In genomic region chr17:84190885-84191284, GRCm38 (mm10) we compare ENCODE assay signal across 8 mouse cellular contexts. TPM values are rescaled to one million over a fixed set of nuclear protein-coding genes. Genes with fewer than 3 reads are reported as not detected.
DNase-seq lines count a peak whose midpoint lies in the region; ATAC-seq lines count a peak whose summit lies in the region.

No protein-coding gene starts in this region.

- no peaks in the 10 kb centered on the region for H3K9me3 ChIP-seq in limb, embryonic 11.5 days (ENCODE audit: control insufficient read depth, low read length)

- H3K4me1 ChIP-seq in limb, embryonic 11.5 days (ENCODE audit: control insufficient read depth, insufficient read depth, low read length), result peaks cover 17% of the 10 kb centered on the region

- H3K36me3 ChIP-seq in limb, embryonic 11.5 days (ENCODE audit: control insufficient read depth, insufficient read depth, low read length), result peaks cover 10% of the 10 kb centered on the region

- no peak overlapping the region for H3K4me3 ChIP-seq in limb, embryonic 11.5 days (ENCODE audit: low read depth, low read length)

- no peaks in the 10 kb centered on the region for H3K27me3 ChIP-seq in limb, embryonic 11.5 days (ENCODE audit: control insufficient read depth, insufficient read depth, low read length)

- H3K27ac ChIP-seq in limb, embryonic 11.5 days (replicated peaks; ENCODE audit: low read depth, low read length), result no peak overlapping the region

- no peak overlapping the region for H3K4me2 ChIP-seq in limb, embryonic 11.5 days (ENCODE audit: low read depth, severe bottlenecking)

- peak; percentile 75 to 91 for DNase-seq in left cerebral cortex, adult 18-20 months (ENCODE audit: low spot score in 2 of 2)
- DNase-seq in left cerebral cortex, adult 11 months (ENCODE audit: low spot score), result no peak
- peak; percentile 86 to 92 for DNase-seq in adrenal gland, adult 18-20 months (ENCODE audit: low spot score in 2 of 2)
- peak; percentile 76 for DNase-seq in embryo, embryonic 11.5 days (ENCODE audit: low read depth, low spot score)
- peak; percentile 92 for DNase-seq in heart, postnatal 4 days
- DNase-seq in limb, embryonic 11.5 days (ENCODE audit: low spot score), result peak; percentile 92
- peak; percentile 63 for DNase-seq in retina, adult 2 months (ENCODE audit: low read depth, low spot score)
- DNase-seq in thymus, postnatal 4 days, result peak; percentile 97

- WGBS in limb, embryonic 11.5 days, result 28% methylated on average over 8 of the region's 8 CpGs

- H3K9ac ChIP-seq in limb, embryonic 11.5 days (ENCODE audit: low read length), result no peak overlapping the region

- no peak for ATAC-seq in limb, embryonic 11.5 days (ENCODE audit: insufficient number of reproducible peaks, low FRiP score, low TSS enrichment, low read depth)

RNA-seq across cellular contexts. Expression of gene Zfp36l2, which starts 3.1 kb away (rescaled TPM):
- total RNA-seq in left cerebral cortex, adult 18-20 months (2021), result 10 to 100 TPM; 24.8 to 25.1 TPM
- total RNA-seq in adrenal gland, adult 18-20 months (2021), result 10 to 100 TPM; 51.2 to 89.3 TPM
- total RNA-seq in heart, postnatal 4 days (2021), result 10 to 100 TPM; 37.0 to 41.0 TPM
- 24.7 and 27.2 TPM in 2 replicates for polyA plus RNA-seq in limb, embryonic 11.5 days (2014; fragmentation: Nextera tagmentation; extraction: Ambion mirVana)
